Mouse (Mus musculus) adrenal gland, adult (tissue): Measurements from ENCODE around the gene Maff.
A peak's percentile ranks its signal among the peaks of the same experiment; 100 is the strongest.

Experiments
- DNase-seq, 2 experiments: peaks; one replicate each; pipeline ENCODE4 v3.0.0; 2022 to 2023; ENCODE audit warnings: low spot score in 1 of 2; ENCODE audit not compliant: inconsistent age in 2 of 2

Gene Maff

GRCm38 (mm10) chr15:79346051-79346793 is at the start of gene Maff:
TSS of gene Maff (plus strand) at chr15:79346621.
- no peak for DNase-seq

- no peak for DNase-seq
Observed at GRCm38 (mm10) chr15:79298553-79298952, 47.9 kb upstream of the Maff start.

- no peak for DNase-seq
Observed at GRCm38 (mm10) chr15:79299563-79300155, 46.8 kb upstream of the Maff start.

- DNase-seq = no peak
Observed at GRCm38 (mm10) chr15:79303725-79304124, 42.7 kb upstream of the Maff start.

- DNase-seq = no peak
Observed at GRCm38 (mm10) chr15:79304832-79305231, 41.6 kb upstream of the Maff start.

- no peak for DNase-seq
Observed at GRCm38 (mm10) chr15:79306043-79306637, 40.3 kb upstream of the Maff start.

- peak in 1 of 2 experiments; percentile 45 for DNase-seq
Observed at GRCm38 (mm10) chr15:79307861-79308260, 38.6 kb upstream of the Maff start.

GRCm38 (mm10) chr15:79313848-79314369 is 32.5 kb upstream of the Maff start:
- no peak for DNase-seq

- DNase-seq = no peak
Observed at GRCm38 (mm10) chr15:79321733-79322190, 24.7 kb upstream of the Maff start.

- DNase-seq = peak; percentile 51 to 64
Observed at GRCm38 (mm10) chr15:79322281-79322990, 24.0 kb upstream of the Maff start.

GRCm38 (mm10) chr15:79322991-79323790 is 23.2 kb upstream of the Maff start:
- DNase-seq = peak; percentile 81 to 91

- peak in 1 of 2 experiments; percentile 42 for DNase-seq
Observed at GRCm38 (mm10) chr15:79323791-79324155, 22.6 kb upstream of the Maff start.

- DNase-seq = no peak
Observed at GRCm38 (mm10) chr15:79324373-79324772, 22.0 kb upstream of the Maff start.

GRCm38 (mm10) chr15:79325742-79326141 is 20.7 kb upstream of the Maff start:
- no peak for DNase-seq

- no peak for DNase-seq
Observed at GRCm38 (mm10) chr15:79326264-79326663, 20.2 kb upstream of the Maff start.

GRCm38 (mm10) chr15:79326971-79327961 is 19.2 kb upstream of the Maff start:
- peak; percentile 58 to 86 for DNase-seq

GRCm38 (mm10) chr15:79328058-79328938 is 18.1 kb upstream of the Maff start, which contains the start of gene Pla2g6:
TSS of gene Pla2g6 (minus strand) at chr15:79328390.
- DNase-seq = peak; percentile 100

- no peak for DNase-seq
Observed at GRCm38 (mm10) chr15:79328939-79329275, 17.5 kb upstream of the Maff start.
